In genomic region chr16:26985796-26986195, GRCm38 (mm10) we compare ENCODE assay signal across 16 mouse cellular contexts. TPM values are rescaled to one million over a fixed set of nuclear protein-coding genes. Genes with fewer than 3 reads are reported as not detected.
DNase-seq lines count a peak whose midpoint lies in the region; ATAC-seq and TF ChIP-seq lines count a peak whose summit lies in the region.
"Had no signal": no experiment of that assay in that cellular context is flagged by ENCODE, and none has a peak within 500 bp of the region (broad histone marks: within the 10 kb centered on the region; RNA-seq: fewer than 3 reads in every experiment).

No protein-coding gene starts in this region.

- 83% methylated on average over 1 of the region's 1 CpGs for WGBS in heart, postnatal 0 days
- 45% methylated on average over 1 of the region's 1 CpGs for WGBS in liver, embryonic 14.5 days (ENCODE audit: insufficient replicate concordance)
- WGBS in liver, embryonic 11.5 days = 68% methylated on average over 1 of the region's 1 CpGs

- peak; percentile 20; the same call in 1 of the 2 replicates for TF ChIP-seq CTCF in heart, postnatal 0 days (IDR thresholded peaks at IDR 0.05; ENCODE audit: low read depth)
- peak; percentile 14; the same call in 1 of the 2 replicates for TF ChIP-seq CTCF in liver, embryonic 14.5 days (IDR thresholded peaks at IDR 0.05; ENCODE audit: low read depth)
- TF ChIP-seq CTCF in MEL (IDR thresholded peaks at IDR 0.05 in 2 of 3, conservative IDR thresholded peaks at IDR 0.05 in 1 of 3; ENCODE audit: control insufficient read depth in 1 of 3, insufficient read depth in 1 of 3, low read depth in 2 of 3, low read length in 3 of 3, poor library complexity in 1 of 3, severe bottlenecking in 1 of 3) = peak; percentile 22 to 70 (median 40)

- no peak for ATAC-seq in heart, postnatal 0 days (ENCODE audit: insufficient read depth, low read depth)
- ATAC-seq in liver, embryonic 14.5 days (ENCODE audit: insufficient read depth) = no peak
- no peak for ATAC-seq in liver, embryonic 11.5 days (replicated peaks; ENCODE audit: low FRiP score)
- ATAC-seq: CD4-positive, CD25-positive, alpha-beta regulatory T cell, adult 4 months had no signal

- no peak for TF ChIP-seq EP300 in heart, postnatal 0 days (IDR thresholded peaks at IDR 0.05; ENCODE audit: low read depth)
- no peak for TF ChIP-seq EP300 in liver, embryonic 14.5 days (IDR thresholded peaks at IDR 0.05; ENCODE audit: low read depth)
- TF ChIP-seq EP300 in MEL (IDR thresholded peaks at IDR 0.05; ENCODE audit: low read depth in 1 of 2, low read length in 2 of 2) = no peak

- no peak overlapping the region for H3K27ac ChIP-seq in heart, postnatal 0 days (ENCODE audit: low read depth)
- H3K27ac ChIP-seq in liver, embryonic 14.5 days = no peak overlapping the region
- no peak overlapping the region for H3K27ac ChIP-seq in liver, embryonic 11.5 days (ENCODE audit: low read depth, low read length)
- H3K27ac ChIP-seq in MEL (ENCODE audit: control insufficient read depth, low read depth, low read length) = no peak overlapping the region
- H3K27ac ChIP-seq: heart, embryonic 13.5 days had no signal

- no peak for DNase-seq in heart, postnatal 0 days (ENCODE audit: low spot score)
- DNase-seq in heart, postnatal 25 days (ENCODE audit: low spot score) = no peak
- DNase-seq in liver, embryonic 14.5 days (ENCODE audit: low read depth in 3 of 3, low spot score in 3 of 3) = no peak
- DNase-seq in liver, embryonic 11.5 days (ENCODE audit: low spot score) = no peak
- peak; percentile 54 for DNase-seq in MEL (ENCODE audit: low read depth, low spot score)
- DNase-seq in embryo, embryonic 10.5 days (ENCODE audit: low spot score) = peak; percentile 30
- DNase-seq in Muller cell, postnatal 12 days (ENCODE audit: inconsistent ontology term) = no peak
- DNase-seq: adrenal gland, postnatal 10 days; kidney, adult 18-20 months; layer of hippocampus, adult 9-11 months had no signal

- TF ChIP-seq POLR2A in MEL (IDR thresholded peaks at IDR 0.05; ENCODE audit: control insufficient read depth in 1 of 2, insufficient read depth in 1 of 2, low read depth in 1 of 2, low read length in 2 of 2, poor library complexity in 1 of 2) = no peak

- H3K79me2 ChIP-seq in MEL (ENCODE audit: control insufficient read depth, insufficient read depth, low read length, poor library complexity) = no peaks in the 10 kb centered on the region

- no peak overlapping the region for H3K9ac ChIP-seq in heart, postnatal 0 days (replicated peaks; ENCODE audit: low read depth, low read length)
- no peak overlapping the region for H3K9ac ChIP-seq in liver, embryonic 14.5 days (replicated peaks)
- H3K9ac ChIP-seq in liver, embryonic 11.5 days (ENCODE audit: low read depth, low read length) = no peak overlapping the region
- H3K9ac ChIP-seq in MEL (ENCODE audit: control insufficient read depth, low read depth, low read length, poor library complexity, severe bottlenecking) = no peak overlapping the region
- H3K9ac ChIP-seq: heart, embryonic 13.5 days had no signal

- H3K27me3 ChIP-seq in heart, postnatal 0 days (ENCODE audit: control insufficient read depth, insufficient read depth, low read length) = no peaks in the 10 kb centered on the region
- H3K27me3 ChIP-seq in liver, embryonic 14.5 days (ENCODE audit: control insufficient read depth, insufficient read depth, low read length) = no peaks in the 10 kb centered on the region
- H3K27me3 ChIP-seq in liver, embryonic 11.5 days (replicated peaks; ENCODE audit: control insufficient read depth, insufficient read depth, low read length) = no peaks in the 10 kb centered on the region
- H3K27me3 ChIP-seq in MEL (ENCODE audit: control insufficient read depth in 1 of 2, insufficient read depth in 2 of 2, low read length in 2 of 2) = no peaks in the 10 kb centered on the region; a peak in 1 of 4 replicates
- H3K27me3 ChIP-seq: heart, embryonic 13.5 days had no signal

- H3K9me3 ChIP-seq in heart, postnatal 0 days (replicated peaks; ENCODE audit: control insufficient read depth, low read length) = no peaks in the 10 kb centered on the region
- H3K9me3 ChIP-seq in liver, embryonic 14.5 days (ENCODE audit: control insufficient read depth, low read length) = no peaks in the 10 kb centered on the region
- H3K9me3 ChIP-seq in liver, embryonic 11.5 days (ENCODE audit: control insufficient read depth, low read length) = no peaks in the 10 kb centered on the region
- no peaks in the 10 kb centered on the region for H3K9me3 ChIP-seq in MEL (replicated peaks; ENCODE audit: insufficient read depth, low read length)
- H3K9me3 ChIP-seq: heart, embryonic 13.5 days had no signal

- H3K4me3 ChIP-seq in heart, postnatal 0 days (ENCODE audit: low read depth, low read length) = no peak overlapping the region
- no peak overlapping the region for H3K4me3 ChIP-seq in liver, embryonic 14.5 days (ENCODE audit: insufficient read depth in 1 of 2, low read depth in 2 of 2, low read length in 2 of 2)
- H3K4me3 ChIP-seq in liver, embryonic 11.5 days (ENCODE audit: low read depth, low read length) = no peak overlapping the region
- H3K4me3 ChIP-seq in MEL (ENCODE audit: control insufficient read depth in 1 of 2, insufficient read depth in 1 of 2, low read depth in 2 of 2, low read length in 2 of 2) = no peak overlapping the region
- H3K4me3 ChIP-seq: erythroblast, embryonic 14.5 days; heart, embryonic 13.5 days had no signal

- intact Hi-C loops in heart, postnatal 25 days (cut with DNase I) = no loop called here

- H3K36me3 ChIP-seq in heart, postnatal 0 days (replicated peaks; ENCODE audit: control insufficient read depth, insufficient read depth, low read length) = no peaks in the 10 kb centered on the region
- H3K36me3 ChIP-seq in liver, embryonic 14.5 days (replicated peaks; ENCODE audit: control insufficient read depth, insufficient read depth, low read depth) = no peaks in the 10 kb centered on the region
- H3K36me3 ChIP-seq in liver, embryonic 11.5 days (ENCODE audit: control insufficient read depth, insufficient read depth, low read length) = no peaks in the 10 kb centered on the region
- H3K36me3 ChIP-seq in MEL (ENCODE audit: control insufficient read depth in 1 of 2, insufficient read depth in 2 of 2, low read length in 2 of 2) = no peaks in the 10 kb centered on the region
- H3K36me3 ChIP-seq: heart, embryonic 13.5 days had no signal

- H3K4me2 ChIP-seq in heart, postnatal 0 days (ENCODE audit: low read depth, low read length) = no peak overlapping the region
- H3K4me2 ChIP-seq in liver, embryonic 14.5 days (ENCODE audit: low read depth) = no peak overlapping the region
- no peak overlapping the region for H3K4me2 ChIP-seq in liver, embryonic 11.5 days
- H3K4me2 ChIP-seq: heart, embryonic 13.5 days had no signal

- H3K4me1 ChIP-seq in heart, postnatal 0 days (ENCODE audit: control insufficient read depth, insufficient read depth) = no peaks in the 10 kb centered on the region
- no peaks in the 10 kb centered on the region for H3K4me1 ChIP-seq in liver, embryonic 14.5 days (replicated peaks; ENCODE audit: control insufficient read depth in 2 of 2, insufficient read depth in 2 of 2, low read length in 1 of 2)
- H3K4me1 ChIP-seq in liver, embryonic 11.5 days (replicated peaks; ENCODE audit: control insufficient read depth, insufficient read depth, low read length) = no peaks in the 10 kb centered on the region
- peaks cover 0 to 2% of the 10 kb centered on the region in 2 experiments; a peak in 2 of 4 replicates for H3K4me1 ChIP-seq in MEL (ENCODE audit: control insufficient read depth in 1 of 2, insufficient read depth in 2 of 2, low read length in 2 of 2)
- H3K4me1 ChIP-seq: heart, embryonic 13.5 days had no signal

- TF ChIP-seq RAD21 in MEL (IDR thresholded peaks at IDR 0.05; ENCODE audit: low read depth, low read length) = peak; percentile 55

TF ChIP-seq in MEL, 35 proteins besides CTCF, POLR2A, EP300 and RAD21:
- TF ChIP-seq ZC3H11A (IDR thresholded peaks at IDR 0.05; ENCODE audit: low read depth, low read length) (peak; percentile 69), TCF12 (IDR thresholded peaks at IDR 0.05; ENCODE audit: low read depth, low read length) (no peak), SMC3 (IDR thresholded peaks at IDR 0.05; ENCODE audit: low read depth, low read length) (peak; percentile 88)

RNA-seq across cellular contexts. Expression of gene Gmnc, which starts 5.7 kb away (rescaled TPM):
- not detected in 2 replicates for total RNA-seq in heart, postnatal 0 days (2014; rRNA removed; ENCODE audit: low replicate concordance)
- polyA plus RNA-seq in heart, postnatal 0 days (2015; fragmentation: Nextera tagmentation; extraction: Ambion mirVana) = not detected in 2 replicates
- total RNA-seq in heart, postnatal 25 days (2021) = under 1 TPM; 0.17 to 0.23 TPM
- polyA plus RNA-seq in liver, embryonic 14.5 days (2012; rRNA removed) = 0.01 TPM in 1 of 2 replicates, not detected in the other
- not detected in 2 replicates for polyA plus RNA-seq in liver, embryonic 14.5 days (2014; fragmentation: Nextera tagmentation; extraction: Ambion mirVana)
- not detected in 2 replicates for polyA plus RNA-seq in liver, embryonic 11.5 days (2014; fragmentation: Nextera tagmentation; extraction: Ambion mirVana)
- total RNA-seq in MEL (2012; rRNA removed) = not detected in 2 replicates
- polyA plus RNA-seq in MEL (2012; ENCODE audit: insufficient read depth in 1 of 2, insufficient read length in 2 of 2, low read depth in 1 of 2, low replicate concordance in 2 of 2, missing spikeins in 1 of 2) = not detected
- total RNA-seq: adrenal gland, postnatal 10 days; gastrocnemius, postnatal 4 days had no signal
- polyA plus RNA-seq: CD4-positive, CD25-positive, alpha-beta regulatory T cell, adult 4 months; erythroblast, embryonic 14.5 days; heart, embryonic 13.5 days; liver, embryonic 16.5 days; thymus, postnatal 0 days had no signal

Comparison
In these comparisons a context has a peak if more than half of its experiments do, and no peak if none do; other contexts are left out.
1. DNase-seq: peak in MEL (single experiment) and embryo, embryonic 10.5 days (single experiment); none in heart, postnatal 0 days (single experiment), heart, postnatal 25 days (single experiment), liver, embryonic 14.5 days (0 of 3), liver, embryonic 11.5 days (single experiment) and Muller cell, postnatal 12 days (single experiment).
2. Peak in every context shown above with its lines, with median percentiles within 50 percentile points of each other: CTCF ChIP-seq.